Mouse (Mus musculus) monocyte, adult 2 months (primary cell): Measurements from ENCODE around the gene Il1a.

ENCODE experiments used
- DNase-seq, 2 experiments: peaks; one replicate each; pipeline ENCODE4 v3.0.0; 2022; ENCODE audit warnings: low spot score in 2 of 2, low read depth in 1 of 2

The Il1a gene

DNA sequence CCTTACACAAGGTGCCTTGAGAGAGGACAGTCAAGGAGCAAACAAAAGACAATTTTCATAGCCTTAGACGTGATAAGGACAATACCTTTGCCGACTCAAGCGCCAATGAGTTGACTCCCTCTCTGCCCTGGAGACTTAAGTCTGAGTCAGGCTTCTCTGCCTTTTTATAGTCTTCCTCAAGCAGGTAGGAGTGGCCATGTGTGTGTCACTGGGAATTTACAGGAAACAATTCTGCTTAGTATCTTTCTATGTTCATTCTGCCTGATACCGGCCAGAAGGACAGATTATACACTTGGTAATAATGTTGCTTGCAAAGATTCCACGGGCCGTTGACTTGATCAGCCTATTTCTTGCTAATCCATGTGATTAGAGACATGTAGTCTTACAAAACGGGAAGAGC is at the start of gene Il1a:
Gene Il1a (minus strand): TSS at position 137 of the 400 bp plus-strand sequence.
- no peak for DNase-seq

DNA sequence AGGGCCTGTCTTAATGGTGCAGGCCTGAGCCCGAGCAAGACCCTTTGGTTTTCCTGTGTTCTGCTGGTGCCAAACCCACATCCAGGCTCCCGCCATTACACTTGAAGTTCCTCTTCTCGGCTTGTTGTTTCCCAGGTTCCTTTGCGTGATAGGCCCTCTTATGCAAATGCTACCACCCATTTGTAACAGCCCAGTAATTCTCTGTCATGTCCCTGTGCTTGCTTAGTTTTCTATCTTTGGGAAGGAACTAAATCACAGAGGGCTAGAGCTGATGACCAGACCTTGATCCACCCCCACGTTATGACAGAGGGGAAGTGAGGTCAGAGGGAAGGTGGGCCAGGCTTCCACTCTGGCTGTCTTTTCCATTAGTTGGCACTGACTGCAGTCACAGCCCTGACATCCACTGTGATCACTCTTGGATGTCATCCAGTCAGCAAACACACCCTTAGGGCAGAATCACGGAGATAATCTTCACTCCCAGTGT is 28.4 kb upstream of the Il1a start:
- peak in 1 of 2 experiments; percentile 28 for DNase-seq

DNA sequence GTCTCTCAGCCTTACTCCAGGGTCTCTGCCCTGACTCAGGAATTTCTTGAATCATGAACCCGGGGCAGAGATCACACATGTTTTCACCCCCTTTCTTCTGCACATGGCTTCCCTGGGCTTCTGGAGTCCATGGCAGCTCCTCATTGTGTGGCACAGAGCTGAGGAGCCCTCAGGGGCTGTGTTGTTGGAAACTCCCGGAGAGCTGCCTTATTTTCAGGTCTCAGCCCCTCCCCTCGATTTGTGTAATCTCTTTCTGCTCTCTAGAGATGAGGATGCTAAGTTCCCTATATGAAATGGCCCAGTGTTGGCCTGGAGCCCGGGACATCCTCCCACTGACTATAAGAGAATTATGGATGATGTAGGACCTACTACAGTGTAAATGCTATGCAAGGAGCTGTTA is 23.7 kb upstream of the Il1a start:
- DNase-seq = no peak

DNA sequence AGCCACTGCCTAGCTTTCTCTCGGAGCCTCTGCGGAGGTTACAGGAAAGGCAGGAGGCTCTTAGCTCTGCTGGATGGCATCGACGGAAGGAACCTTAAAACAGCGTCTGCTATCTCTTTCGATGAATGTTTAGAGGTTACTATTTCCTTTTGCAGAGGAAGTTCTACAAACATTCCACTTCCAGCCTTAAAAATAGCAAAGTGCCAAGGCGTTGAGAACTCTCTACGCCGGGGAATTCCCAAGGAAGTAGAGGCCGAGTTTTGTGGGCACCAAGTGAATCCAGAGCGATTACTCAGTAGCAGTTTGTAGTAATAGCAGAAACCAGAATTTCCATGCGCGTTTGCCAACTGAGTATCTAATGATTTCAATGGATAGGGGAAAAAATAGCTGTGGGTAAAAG is 20.8 kb upstream of the Il1a start:
- DNase-seq = no peak

DNA sequence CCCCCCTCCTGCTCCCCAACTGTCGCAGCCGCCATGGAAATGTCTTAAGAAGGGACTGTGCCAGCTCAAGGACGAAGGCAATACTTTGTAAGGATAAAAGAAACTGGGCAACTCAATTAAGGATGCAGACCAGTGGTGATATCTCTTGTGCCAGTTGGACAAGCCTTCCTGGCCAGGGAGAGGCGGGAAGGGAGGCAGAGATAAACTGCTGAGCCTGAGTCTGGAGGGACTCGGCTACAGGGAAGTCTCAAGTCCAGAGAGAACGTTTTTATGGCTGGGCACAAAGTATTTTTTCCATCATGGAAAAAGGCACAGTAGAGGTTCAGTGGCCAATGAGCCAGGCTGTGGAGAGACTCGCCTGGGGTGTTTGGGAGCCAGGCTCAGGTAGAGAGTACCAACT is 20.3 kb upstream of the Il1a start:
- no peak for DNase-seq

DNA sequence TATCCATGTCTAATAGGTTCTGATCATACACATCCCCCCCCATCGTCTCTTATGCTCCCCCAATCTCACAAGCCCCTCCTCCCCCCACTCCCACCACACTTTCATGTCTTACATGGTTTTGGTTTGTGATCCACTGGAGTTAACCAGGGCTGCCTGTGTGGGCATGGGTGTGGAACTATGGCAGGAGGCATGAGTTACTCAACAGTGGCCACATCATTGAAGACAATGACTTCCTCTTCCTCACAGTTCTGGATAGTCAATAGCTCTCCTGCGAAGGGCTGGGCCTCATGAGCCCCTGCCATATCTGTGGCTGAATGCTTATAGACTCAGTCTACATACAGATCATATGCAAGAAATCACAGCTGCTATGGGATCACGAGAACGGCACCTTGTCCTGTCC is 18.5 kb upstream of the Il1a start:
- peak in 1 of 2 experiments; percentile 25 for DNase-seq

DNA sequence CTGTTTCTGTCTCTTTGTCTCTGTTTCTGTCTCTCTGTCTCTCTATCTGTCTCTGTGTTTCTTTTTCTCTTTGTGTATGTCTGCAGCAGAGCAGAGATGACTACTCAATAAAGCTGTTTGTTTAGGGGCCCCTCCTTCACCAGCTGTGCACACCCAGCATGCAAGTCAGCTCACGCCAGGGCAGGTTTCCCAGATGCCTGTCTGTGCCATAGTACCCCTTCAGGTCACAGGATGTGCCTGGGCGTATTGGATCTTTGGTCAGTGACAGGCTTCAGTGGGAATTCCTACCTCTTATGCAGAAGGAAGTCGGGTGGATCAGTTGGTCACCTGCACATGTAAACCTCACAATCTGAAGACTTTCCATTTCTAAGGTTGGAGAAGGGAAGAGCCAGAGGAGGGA is 14.4 kb upstream of the Il1a start:
- no peak for DNase-seq

DNA sequence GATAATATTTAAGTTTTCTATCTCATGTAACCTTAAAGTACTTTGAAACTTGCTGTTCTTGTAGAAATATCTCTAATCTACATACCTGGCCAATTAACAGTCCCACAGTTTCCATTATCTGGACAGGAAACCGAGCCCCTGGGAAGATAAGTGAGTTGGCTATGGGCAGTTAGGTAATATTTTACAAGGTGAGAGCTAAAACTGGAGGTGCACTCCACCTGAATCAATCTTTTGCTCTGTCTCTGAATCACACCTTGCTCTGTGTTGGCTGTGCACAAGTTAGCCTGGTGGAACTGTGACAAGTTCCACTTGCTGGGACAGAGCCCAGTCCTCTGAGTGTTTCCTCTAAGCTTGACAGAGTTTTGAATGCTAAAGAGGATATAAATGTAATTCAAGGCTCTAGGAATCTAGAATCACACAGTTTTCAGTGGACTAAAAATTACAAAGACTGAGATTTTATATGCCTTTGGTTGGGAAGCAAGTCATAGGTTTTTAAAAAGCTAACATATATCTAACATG is 12.4 kb upstream of the Il1a start:
- no peak for DNase-seq

DNA sequence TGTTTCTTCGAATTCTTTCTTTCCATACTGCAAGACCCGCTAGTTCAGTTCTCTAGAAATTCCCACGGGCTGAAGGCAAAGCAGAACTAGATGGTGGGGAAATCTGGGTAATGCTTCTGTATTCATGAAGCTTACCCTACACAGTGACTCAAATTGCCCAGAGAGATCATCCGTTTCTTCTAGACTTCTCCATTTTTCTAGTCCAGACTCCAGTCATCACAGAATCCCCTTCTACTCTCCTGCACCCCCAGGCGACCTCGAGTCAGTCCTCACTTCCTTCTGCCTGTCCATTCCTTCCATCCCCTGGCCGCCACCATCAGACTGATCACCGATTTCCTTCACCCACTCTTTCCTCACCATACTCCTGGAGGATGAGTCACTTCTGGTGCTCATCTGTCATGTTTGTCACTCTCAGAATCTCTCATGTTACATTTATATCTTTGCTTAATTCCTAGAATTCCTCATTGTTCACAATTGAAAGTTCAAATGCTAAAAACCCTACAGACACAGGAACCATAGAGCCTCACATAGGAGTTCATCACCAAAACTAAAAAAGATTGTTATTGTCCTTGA is 10.3 kb upstream of the Il1a start:
- DNase-seq = peak in 1 of 2 experiments; percentile 58

DNA sequence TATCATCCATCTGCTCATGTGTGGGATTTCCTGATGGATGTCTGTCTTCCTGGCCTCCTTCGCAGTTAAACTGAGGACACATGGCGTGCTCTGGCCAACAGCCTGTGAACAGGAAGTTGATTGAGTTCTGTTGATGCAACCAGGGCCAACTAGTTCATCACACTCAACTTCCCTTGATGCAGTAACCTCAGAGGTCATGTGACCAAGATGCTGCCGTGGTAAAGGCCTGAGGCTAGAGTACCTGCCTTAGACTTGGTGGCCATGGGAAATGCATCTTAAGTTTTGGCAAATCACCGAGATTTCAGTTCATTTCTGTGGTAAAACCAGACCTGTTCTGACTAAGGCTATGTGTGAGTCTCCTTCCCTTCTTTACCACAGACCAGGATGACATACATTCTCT is 6.1 kb upstream of the Il1a start:
- DNase-seq = peak in 1 of 2 experiments; percentile 40

DNA sequence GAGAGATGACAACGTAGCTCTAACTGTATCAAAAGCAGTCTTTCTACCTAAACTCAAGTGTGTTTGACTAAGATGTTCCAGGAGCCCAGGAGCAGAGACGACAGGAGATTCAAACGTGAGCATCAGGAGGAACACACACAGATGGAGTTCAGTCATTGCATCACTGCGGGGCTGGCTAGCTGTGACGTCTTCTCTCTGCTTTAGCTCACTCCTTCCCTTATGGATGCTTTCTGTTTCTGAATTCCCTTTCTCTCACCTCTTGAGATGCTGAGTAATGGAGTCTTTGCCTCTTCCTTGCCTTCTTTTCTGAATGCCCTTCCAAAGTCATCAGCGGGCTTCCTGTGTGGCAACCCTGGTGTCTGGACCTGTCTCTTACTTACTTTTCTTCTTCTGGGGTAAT is 5.1 kb upstream of the Il1a start:
- no peak for DNase-seq

DNA sequence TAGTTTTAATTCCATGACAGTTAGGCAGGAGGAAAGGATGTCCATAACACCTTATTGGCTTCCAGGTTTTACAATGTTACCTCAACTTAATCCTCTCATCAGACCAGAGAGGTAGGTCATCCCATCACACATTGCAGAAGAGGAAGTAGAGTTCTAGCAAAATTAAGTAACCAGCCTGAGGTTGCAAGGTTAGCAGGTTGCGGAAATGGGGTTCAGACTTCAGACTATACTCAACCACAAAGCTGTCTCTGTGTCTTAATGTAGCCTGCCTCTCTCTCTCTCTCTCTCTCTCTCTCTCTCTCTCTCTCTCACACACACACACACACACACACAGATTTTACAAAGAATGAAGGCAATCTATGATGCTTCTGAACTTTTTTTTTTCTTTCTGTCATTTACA is 4.2 kb upstream of the Il1a start:
- DNase-seq = no peak

DNA sequence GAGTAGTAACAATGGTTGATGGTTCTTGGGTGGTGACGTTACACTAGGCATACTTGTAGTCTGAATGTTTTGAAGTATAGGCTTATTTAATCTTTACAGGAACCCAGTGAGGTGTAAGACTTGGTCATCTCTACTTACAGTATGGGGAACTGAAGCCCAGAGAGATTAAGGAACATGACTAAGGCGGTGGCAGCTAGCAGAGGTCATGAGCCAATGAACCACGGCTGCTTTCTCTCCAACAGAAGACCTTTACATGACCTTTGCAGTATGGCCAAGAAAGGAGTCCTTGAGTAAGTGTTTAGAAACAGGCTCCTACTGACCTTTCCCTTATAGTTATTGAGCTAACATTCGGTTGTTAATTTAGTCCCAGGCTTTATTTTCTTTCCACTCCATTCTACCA is 3.8 kb downstream of the Il1a start:
- peak in 1 of 2 experiments; percentile 53 for DNase-seq

DNA sequence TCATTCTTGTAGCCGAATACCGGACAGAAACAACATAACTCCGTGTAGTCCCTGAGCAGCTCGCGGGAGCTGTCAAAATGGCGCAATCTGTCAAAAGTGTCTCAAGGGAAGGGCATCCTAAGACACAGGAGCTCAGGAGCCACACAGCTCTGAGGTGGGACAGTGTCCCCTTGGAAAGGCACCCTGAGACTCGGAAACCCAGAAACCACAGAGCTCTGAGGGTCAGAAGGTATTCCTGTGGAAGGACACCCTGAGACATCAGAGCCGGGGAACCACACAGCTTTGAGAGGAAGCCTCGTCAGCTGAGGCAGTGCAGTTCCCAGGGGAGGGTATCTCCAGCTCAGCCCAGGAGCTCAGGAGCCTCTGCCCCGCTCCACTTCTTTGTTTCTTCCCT is 12.2 kb downstream of the Il1a start:
- DNase-seq = no peak

DNA sequence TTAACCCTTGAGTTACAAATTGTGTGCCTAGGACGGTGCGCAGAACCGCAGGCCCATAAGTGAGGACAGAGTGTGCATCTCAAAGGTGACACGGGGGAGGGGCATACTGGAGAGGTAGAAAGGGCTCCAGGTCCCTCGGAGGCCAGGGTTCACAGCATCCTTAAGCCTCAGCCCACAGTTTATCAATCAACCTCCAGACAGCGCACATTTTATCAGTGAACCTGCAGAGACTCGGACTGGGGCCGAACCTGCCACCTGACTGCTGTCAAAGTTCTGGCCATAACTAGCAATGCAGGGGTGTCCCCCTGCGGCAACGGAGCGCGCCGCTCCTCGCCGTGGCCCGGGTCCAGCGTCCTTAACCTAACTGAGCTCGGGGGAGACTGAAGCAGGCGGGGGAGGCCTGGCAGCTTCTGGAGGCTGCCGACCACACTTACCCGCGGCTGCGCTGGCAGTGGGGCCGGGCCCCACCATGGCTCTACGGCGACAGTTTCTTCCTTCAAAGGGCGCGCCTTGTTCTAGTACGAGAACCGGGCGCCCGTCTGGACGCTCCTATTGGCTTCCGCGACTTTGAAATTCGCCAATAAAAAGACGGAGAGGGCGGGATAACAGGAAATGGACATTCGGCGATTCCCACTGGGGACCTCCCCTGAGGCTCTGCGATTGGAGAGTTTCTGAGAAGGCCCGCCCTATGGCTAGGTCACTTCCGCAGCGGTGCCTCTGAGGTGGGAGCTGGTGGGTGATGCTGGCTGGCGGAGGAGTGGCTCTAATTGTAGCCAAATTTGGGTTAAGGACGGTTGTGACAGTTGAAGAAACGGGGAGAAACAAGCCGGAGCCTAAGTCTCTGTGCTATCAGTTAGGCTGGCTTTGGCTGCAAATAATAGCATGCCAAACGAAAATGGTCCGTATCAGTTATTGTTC is 12.8 kb downstream of the Il1a start, which contains the start of gene Ckap2l:
Gene Ckap2l (minus strand): TSS at position 542 of the 918 bp plus-strand sequence.
- peak; percentile 94 for DNase-seq

DNA sequence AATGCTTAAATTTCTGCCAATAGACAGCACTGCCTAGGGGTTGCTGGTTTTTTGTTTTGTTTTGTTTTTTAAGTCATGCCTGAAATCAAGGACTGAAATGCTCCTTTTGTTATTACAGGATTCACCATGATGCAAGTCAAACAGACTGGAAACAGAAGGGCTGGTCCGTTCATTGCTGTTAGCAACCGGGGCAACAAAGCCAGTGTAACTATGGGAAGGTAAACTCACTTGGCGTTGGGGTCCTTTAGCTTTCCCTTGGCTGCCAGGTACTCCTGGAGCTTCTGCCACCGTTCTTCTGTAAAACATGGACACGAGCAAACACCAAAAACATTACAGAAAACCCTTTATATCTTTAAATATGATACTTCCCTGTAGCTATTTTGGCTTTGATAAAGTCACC is 13.7 kb downstream of the Il1a start:
- DNase-seq = no peak

DNA sequence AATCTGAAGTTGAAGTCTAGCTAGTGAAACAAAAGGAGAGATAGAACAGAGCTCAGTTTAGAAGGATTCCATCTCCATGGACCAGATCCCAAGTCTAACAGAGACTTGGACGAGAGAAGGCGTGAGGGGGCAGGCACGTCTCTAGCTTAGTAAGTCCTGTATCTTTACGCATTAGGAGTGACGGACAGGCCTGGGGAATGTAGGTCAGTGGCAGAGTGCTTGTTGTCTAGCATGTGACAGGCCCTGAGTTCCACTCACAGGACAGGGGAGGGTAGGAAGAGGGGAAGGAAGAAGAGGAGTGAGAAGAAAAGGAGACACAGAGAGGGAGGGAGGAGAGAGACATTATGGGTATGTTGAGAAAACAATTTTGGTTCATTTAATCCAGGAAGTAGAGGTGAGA is 14.7 kb downstream of the Il1a start:
- no peak for DNase-seq

DNA sequence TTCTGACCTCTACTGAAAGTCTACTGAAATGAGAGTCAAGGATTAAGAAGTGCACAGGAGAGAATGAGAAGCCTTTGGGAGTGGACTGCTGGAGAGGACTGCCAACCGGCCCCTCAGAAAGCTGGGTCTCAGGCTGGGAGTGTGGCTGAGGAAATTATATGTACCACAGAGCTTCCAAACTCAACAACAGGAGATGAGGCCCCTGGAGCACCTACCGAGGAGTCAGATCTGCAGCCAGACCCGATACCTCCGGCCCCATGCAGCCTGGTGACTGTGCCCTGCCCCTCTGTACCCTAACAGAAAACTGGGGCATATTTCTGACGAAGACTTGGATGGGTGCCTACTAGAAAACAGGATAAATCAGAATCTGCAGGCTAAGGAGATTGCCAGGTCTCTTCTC is 35.9 kb downstream of the Il1a start:
- no peak for DNase-seq

DNA sequence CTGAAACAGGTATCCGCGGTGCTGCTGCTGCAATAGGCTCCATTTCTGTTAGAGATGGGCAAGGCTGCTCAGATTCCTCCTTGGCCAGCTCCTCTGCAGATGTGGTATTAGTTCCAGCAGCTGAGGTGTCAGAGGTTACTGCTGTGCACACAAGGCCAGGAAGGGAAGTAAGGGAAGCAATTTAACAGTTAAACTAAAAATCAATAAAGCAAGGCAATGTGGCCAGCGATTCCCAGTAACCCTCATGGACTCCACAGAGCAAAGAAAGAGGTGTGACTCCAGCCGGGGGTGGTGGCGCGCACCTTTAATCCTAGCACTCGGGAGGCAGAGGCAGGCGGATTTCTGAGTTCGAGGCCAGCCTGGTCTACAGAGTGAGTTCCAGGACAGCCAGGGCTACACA is 39.2 kb downstream of the Il1a start:
- no peak for DNase-seq

DNA sequence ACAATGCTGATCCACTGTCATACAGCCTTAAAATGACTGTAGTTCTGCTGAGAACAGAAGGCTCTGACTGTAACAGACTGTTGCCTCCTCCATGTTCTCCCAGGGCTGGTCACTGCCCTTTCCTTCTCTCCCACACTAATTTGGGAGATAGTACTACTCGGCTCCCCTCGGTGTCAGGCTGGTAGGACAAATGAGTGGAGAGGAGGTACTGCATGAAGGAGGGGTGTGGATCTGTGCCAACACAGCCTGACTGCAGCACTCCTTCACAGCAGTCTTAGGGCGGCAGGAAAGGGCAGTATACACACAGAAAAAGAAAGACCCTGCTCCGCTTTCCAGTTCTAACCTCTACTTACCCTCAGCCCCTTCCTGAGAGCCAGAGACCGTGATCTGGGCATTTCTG is 39.8 kb downstream of the Il1a start:
- DNase-seq = no peak

DNA sequence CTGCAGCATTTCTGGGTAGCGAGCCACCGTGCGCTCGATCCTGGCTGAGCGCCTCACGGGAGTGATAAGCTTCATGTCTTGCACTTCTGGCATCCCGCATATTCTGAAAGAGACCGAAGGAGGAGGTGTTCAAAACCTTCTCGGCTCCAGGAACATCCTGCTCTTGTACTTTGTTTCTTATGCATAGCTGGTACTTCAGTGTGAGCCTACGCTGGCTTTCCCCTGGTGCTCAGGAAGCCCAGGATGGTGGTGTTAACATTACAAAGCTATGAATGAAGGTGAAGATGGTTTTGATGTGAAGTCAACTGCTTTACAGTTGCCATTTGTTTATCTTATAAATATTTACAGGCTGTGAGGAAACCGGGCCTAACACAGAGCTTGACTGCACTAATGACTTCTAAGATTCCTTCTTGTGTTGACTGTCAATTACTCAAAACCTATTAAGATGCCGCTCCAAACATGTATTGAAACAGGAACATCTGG is 40.6 kb downstream of the Il1a start:
- DNase-seq = no peak

DNA sequence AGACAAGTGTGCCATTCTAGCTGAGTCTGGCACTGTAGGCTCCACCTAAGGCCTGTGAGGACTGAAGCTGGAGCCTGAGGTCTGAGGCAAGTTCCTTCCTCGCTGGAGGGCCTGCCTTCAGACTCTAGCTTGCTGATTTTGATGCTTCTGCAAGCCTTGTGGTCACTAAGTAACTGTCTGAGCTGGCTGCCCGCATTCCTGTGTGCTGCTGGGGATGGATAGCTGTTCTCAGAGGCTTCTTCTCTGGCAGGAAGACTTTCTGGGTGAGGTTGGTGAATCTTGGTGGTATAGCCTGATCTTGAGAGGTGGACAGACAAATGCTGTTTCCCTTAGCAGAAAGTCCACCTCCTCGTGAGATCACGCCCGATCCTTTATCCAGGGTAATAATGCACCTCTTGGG is 42.0 kb downstream of the Il1a start:
- no peak for DNase-seq
